Mouse (Mus musculus) spleen, adult 2 months (tissue): Measurements from ENCODE around the gene Sstr5. TPM values are rescaled to one million over a fixed set of nuclear protein-coding genes. Genes with fewer than 3 reads are reported as not detected.

Experiments
- DNase-seq, 2 experiments: peaks; one replicate each; pipeline versions ENCODE4 v3.0.0 to v3.0.0-alpha.2; 2012 to 2021; ENCODE audit warnings: low spot score in 2 of 2, low read depth in 1 of 2
- H3K27ac ChIP-seq: fragments of 200-500 bp; 2 replicates; pipeline ENCODE4 v1.5.1; 2012; ENCODE audit warnings: low read length, inconsistent platforms; ENCODE audit not compliant: insufficient read depth
- H3K27me3 ChIP-seq: fragments of 200-500 bp; 2 replicates; pipeline ENCODE4 v1.6.1; 2012; ENCODE audit warnings: mild to moderate bottlenecking, moderate library complexity, low read length, inconsistent platforms; ENCODE audit not compliant: control insufficient read depth, insufficient read depth
- H3K36me3 ChIP-seq: fragments of 200-500 bp; 2 replicates; pipeline ENCODE4 v1.6.1; 2012; ENCODE audit warnings: mild to moderate bottlenecking, low read length, inconsistent platforms; ENCODE audit not compliant: control insufficient read depth, insufficient read depth
- H3K4me1 ChIP-seq: fragments of 200-500 bp; 2 replicates; pipeline ENCODE4 v1.6.1; 2011; ENCODE audit warnings: inconsistent platforms; ENCODE audit not compliant: control insufficient read depth, insufficient read depth, insufficient read length
- H3K4me3 ChIP-seq: fragments of 200-500 bp; 2 replicates; pipeline ENCODE4 v1.5.1; 2011; ENCODE audit warnings: mild to moderate bottlenecking, inconsistent platforms; ENCODE audit not compliant: insufficient read depth, insufficient read length; ENCODE audit errors: extremely low read depth
- CTCF ChIP-seq: fragments of 200-500 bp; IDR thresholded peaks from 2 replicates; pipeline ENCODE4 v1.5.1; 2011; ENCODE audit warnings: mild to moderate bottlenecking, inconsistent platforms; ENCODE audit not compliant: insufficient read depth, insufficient read length, insufficient replicate concordance; ENCODE audit errors: extremely low read depth
- POLR2A ChIP-seq: fragments of 200-500 bp; IDR thresholded peaks from 2 replicates; pipeline ENCODE4 v1.6.1; 2011; ENCODE audit warnings: low read depth, low read length, inconsistent platforms
- WGBS: fragments of 180-500 bp; shearing (Covaris S2); methylation state at CpG from one replicate; pipeline ENCODE4 v1.1.7; 2018; 5-methylcytosine and 5-hydroxymethylcytosine counted together
- polyA plus RNA-seq: library from polyadenylated mRNA; depleted of rRNA; stranded (reverse); fragments of >200 nt; gene quantifications from 2 replicates; pipeline ENCODE4 v1.2.3, GENCODE M21; 2012

The Sstr5 gene
- polyA plus RNA-seq, 1 experiment: not detected

DNA sequence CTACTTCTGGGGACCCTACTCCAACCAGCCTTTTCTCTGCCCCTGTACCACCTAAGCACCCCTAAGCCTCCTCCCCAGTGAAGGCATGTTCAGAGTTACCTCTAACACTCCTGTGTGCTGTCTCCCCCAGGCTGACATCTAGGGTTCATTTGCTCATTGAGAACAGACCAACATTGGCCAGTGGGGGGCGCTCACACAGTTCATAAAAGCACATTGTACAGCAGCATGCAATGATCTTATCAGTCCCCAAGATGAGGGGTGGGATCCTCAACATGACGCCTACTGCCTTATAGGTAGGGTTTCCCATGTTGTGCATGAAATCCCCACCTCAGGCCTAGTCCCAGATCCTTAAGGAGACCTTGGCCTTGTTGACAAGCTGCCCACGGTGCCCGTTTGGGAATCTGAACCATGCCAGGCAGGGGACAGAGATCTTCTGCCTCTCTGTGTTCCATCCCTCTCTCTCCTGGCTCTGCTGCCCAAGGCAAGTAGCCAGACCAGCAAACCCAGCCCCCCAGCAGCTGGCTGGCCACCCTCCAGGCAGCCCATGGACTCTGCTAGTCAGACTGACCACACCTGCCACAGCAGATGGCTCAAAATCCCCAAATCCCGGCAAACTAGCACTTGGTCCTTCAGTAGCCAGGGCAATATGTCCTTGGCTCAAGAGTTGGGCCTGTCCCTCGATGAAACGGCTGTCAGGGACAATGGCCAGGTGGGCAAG lies 11.9 kb upstream of the Sstr5 start:
- Histone ChIP-seq H3K36me3 (no peaks in the 10 kb centered on the region), H3K27ac (no peak overlapping the region), H3K4me3 (no peak overlapping the region), H3K27me3 (no peaks in the 10 kb centered on the region), H3K4me1 (no peaks in the 10 kb centered on the region)
- no peak for DNase-seq
- TF ChIP-seq POLR2A (no peak), CTCF (no peak)
- WGBS: 59% methylated on average over 7 of the region's 7 CpGs

DNA sequence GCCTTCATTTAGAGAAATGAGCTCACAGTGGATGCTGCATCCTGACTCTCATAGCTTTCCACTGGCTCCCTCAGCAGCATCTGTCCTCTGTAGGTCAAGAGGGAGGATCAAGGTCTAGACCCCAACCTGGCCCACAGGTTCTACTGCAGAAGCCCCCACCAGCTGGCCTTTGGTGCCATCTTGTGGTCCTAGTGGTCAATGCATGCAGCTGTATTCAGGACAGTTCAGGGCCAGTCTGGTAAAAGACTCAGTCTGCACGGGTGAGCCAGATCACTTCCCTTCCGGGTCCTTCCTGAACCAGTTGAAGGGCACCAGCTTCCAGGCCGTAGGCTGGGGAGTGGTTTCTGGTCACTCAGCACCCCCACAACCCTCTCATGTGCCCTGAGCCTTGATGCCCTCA lies 10.7 kb upstream of the Sstr5 start:
- DNase-seq: peak in 1 of 2 experiments; percentile 19
- 3% methylated on average over 3 of the region's 3 CpGs for WGBS
- H3K27ac ChIP-seq: no peak overlapping the region

DNA sequence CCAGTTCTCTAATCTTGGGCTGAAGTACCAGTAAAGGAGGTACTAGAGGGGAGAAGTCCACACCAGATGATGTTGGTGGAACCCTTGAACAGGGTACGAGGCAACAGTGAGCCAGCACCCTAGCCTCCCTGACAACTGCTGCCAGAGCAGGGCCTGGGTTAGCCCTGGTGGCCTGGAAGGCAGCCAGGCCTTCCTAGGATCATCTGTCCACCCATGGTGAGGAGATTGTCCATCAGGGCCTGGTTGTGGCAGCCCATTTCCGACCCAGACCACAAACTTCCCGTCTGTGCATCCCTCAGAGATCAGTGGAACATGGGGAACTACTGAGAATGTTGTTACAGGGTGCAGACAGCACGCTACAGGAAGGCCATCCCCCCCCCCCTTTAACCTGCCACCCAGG lies 5.5 kb upstream of the Sstr5 start:
- 30% methylated on average over 4 of the region's 4 CpGs for WGBS
- TF ChIP-seq CTCF: no peak
- Histone ChIP-seq H3K4me1 (no peaks in the 10 kb centered on the region), H3K27ac (no peak overlapping the region), H3K36me3 (no peaks in the 10 kb centered on the region), H3K4me3 (no peak overlapping the region), H3K27me3 (no peaks in the 10 kb centered on the region)
- no peak for DNase-seq

More for the DNA sequence above, 10.7 kb upstream of the Sstr5 start:
- H3K36me3 ChIP-seq: no peaks in the 10 kb centered on the region
- H3K27me3 ChIP-seq: no peaks in the 10 kb centered on the region
- H3K4me1 ChIP-seq: no peaks in the 10 kb centered on the region
- no peak overlapping the region for H3K4me3 ChIP-seq
- TF ChIP-seq POLR2A (no peak), CTCF (peak; percentile 43; the same call in 1 of the 2 replicates)

DNA sequence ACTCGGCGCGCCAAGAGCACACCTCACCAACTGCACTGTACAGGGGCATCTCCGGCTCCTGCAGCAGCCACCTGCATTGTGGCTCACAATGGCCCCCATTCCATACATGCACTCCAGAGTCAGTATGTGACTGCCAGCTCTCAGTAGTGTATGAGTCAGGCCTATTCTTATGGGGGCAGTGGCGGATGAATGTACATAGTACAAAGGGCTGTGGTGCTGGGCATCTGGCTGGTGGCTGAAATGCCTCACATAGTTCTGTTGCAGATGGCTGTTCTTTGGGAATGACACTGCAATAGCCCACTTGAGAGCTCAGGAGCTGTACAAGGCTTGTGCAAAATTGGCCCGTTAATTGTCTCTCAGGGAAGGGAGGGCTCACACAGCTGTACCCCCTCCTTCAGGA lies 15.0 kb downstream of the Sstr5 start:
- no peaks in the 10 kb centered on the region for H3K36me3 ChIP-seq
- DNase-seq: no peak
- no peak overlapping the region for H3K4me3 ChIP-seq
- no peaks in the 10 kb centered on the region for H3K27me3 ChIP-seq
- no peak overlapping the region for H3K27ac ChIP-seq
- H3K4me1 ChIP-seq: no peaks in the 10 kb centered on the region
- no peak for TF ChIP-seq CTCF
- WGBS: 90% methylated on average over 6 of the region's 6 CpGs

DNA sequence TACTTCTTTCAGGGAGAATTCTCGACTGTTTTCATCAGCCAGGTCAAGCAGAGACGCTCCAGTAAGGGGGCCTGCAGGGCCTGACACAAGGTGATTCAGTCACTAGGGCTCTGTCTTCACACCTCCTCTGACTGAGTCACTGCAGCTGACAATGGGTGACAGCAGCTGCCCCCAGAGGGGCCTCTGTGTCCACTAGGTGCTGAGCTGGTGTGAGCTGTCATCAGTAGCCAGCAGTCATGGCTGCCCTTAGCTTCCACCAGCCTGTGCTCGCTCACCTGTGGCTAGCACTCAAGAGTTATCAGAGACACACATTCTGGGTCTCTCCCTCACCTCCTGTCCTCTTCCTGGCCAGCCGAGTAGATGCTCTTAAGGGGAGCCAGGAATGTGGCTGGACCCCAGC lies 16.3 kb downstream of the Sstr5 start:
- Histone ChIP-seq H3K36me3 (no peaks in the 10 kb centered on the region), H3K4me3 (no peak overlapping the region), H3K27ac (no peak overlapping the region), H3K27me3 (no peaks in the 10 kb centered on the region), H3K4me1 (no peaks in the 10 kb centered on the region)
- no peak for DNase-seq
- 53% methylated on average over 4 of the region's 4 CpGs for WGBS
- TF ChIP-seq CTCF: no peak
- no peak for TF ChIP-seq POLR2A

DNA sequence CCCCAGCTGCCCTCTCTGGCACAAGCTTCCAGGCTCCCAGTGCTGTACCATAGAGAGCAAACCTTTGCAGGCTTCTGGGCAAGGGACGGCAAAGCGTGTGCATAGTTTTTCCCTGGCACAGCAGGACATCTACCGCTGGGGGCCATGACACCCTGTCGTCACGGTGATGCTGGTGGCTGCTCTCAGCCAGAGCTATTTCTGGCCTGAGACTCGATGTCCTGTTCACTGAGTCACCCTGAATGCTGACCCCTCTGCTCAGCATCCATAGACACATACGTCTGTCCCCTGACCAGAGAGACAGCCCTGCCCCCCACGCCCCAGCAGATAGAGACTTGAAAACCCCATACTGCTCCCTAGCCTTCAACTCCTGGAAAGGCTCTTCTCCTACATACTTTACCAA lies 16.9 kb downstream of the Sstr5 start:
- Histone ChIP-seq H3K27ac (no peak overlapping the region), H3K4me1 (no peaks in the 10 kb centered on the region), H3K4me3 (no peak overlapping the region), H3K36me3 (no peaks in the 10 kb centered on the region), H3K27me3 (no peaks in the 10 kb centered on the region)
- TF ChIP-seq CTCF (no peak), POLR2A (no peak)
- WGBS: 70% methylated on average over 8 of the region's 8 CpGs
- no peak for DNase-seq

DNA sequence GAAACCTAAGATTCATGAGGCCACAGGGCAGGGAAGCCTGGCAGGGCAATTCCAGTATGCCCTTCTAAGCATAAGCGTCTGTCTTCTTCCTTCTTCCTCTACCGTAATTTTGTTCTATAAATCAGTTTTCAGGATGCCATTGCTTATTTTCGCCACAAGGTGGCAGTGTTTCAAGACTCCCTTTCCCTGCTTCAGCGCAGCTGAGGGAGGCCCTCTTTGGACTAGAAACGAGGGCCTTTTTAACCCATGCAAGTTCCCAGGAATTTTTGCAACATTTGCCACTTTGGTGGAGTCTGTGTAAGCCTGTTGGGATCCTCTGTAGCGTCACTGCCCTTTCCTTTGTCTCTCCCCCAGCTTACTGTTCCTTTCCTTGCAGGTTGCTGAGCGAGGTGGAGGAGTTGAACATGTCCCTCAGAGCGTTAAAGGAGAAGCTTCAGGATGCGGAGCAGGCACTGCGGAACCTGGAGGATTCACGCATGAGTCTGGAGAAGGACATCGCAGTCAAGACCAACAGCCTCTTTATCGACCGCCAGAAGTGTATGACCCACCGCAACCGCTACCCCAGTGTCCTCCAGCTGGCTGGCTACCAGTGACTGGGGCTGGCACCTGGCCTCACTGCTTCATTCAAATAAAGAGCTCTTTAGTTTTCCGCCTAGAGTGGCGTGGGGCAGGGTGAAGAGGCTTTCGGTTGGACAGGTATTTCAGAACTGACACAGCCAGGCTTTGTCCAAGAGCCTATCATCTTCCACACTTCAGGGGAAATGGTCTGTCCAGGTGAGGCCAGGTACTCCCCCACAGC lies 20.9 kb downstream of the Sstr5 start:
- no peak overlapping the region for H3K4me3 ChIP-seq
- TF ChIP-seq POLR2A (no peak), CTCF (peak; percentile 50; the same call in 1 of the 2 replicates)
- H3K27me3 ChIP-seq: no peaks in the 10 kb centered on the region
- peak; percentile 19 to 22 for DNase-seq
- H3K4me1 ChIP-seq: no peaks in the 10 kb centered on the region
- 45% methylated on average over 19 of the region's 19 CpGs for WGBS
- no peak overlapping the region for H3K27ac ChIP-seq
- no peaks in the 10 kb centered on the region for H3K36me3 ChIP-seq
